Mouse (Mus musculus): Measurements from ENCODE around the gene Hist1h3b. TPM values are rescaled to one million over a fixed set of nuclear protein-coding genes. Genes with fewer than 3 reads are reported as not detected.

Hist1h3b gene
- polyA plus RNA-seq, 1 experiment from 2014 or later, result 0.51 TPM

DNA sequence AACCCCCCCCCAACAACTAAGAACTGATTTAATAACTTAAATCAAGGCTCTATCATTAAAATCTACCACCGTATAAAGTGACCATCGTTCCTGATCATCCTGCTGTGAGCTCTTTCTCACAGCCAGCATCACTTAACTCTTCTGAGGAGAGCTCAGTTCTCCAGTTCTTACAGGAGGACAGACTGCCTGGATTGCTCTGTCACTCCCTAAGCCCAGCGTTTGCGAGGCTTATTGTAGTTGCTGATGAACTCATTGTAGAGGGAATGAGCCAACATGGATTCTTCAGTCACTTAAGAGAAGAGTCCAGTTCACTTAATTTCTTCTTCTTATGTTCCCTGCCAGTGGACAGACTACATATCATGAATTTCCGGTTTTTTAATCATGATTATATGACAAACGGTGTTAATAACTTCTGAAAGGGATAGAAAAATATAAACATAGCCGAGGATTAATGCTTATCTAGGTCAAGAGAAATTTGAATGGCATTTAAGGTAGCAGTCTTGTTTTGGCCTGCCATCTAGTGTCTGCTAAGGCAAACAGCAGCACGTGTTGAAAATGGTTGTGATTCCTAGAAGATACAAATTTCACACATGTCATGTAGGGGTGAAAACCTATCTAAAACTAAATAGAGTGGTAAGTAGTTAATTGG, 19.8 kb upstream of the Hist1h3b start:
- Histone ChIP-seq H3K9me3 (ENCODE audit: control insufficient read depth, low read length) (no peaks in the 10 kb centered on the region), H3K27me3 (ENCODE audit: control insufficient read depth, insufficient read depth, low read length) (no peaks in the 10 kb centered on the region), H3K4me1 (ENCODE audit: control insufficient read depth, insufficient read depth, low read length) (no peaks in the 10 kb centered on the region), H3K4me3 (ENCODE audit: low read depth, low read length) (no peak overlapping the region), H3K36me3 (ENCODE audit: control insufficient read depth, insufficient read depth, low read length) (no peaks in the 10 kb centered on the region), H3K4me2 (ENCODE audit: low read depth, low read length) (no peak overlapping the region), H3K27ac (ENCODE audit: low read depth, low read length) (no peak overlapping the region), H3K9ac (replicated peaks; ENCODE audit: low read depth, low read length) (no peak overlapping the region)
- WGBS, result 25% methylated on average over 8 of the region's 8 CpGs
- no peak; the same call in 1 of the 2 replicates for ATAC-seq (ENCODE audit: low read depth)

DNA sequence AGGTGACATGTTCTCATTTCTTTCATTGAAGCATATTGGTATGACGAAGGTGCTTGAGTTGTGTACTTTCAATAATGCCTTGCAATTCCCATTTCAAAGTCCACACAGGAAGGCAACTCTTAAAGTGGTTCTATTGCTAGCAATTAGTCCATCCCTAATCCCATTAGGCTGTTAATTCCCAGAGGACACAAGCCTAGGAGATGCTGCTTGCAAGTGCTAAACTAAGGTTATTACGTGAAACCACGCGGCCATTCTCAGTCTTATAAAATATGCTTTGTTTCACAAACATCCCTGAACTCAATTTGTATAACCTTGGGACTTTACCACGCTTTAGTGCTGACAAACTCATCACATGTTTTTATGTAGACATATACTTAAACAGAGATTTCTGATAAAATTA, 15.0 kb upstream of the Hist1h3b start:
- Histone ChIP-seq H3K4me1 (ENCODE audit: control insufficient read depth, insufficient read depth, low read length) (peaks cover 8% of the 10 kb centered on the region; the same call in 1 of the 2 replicates), H3K4me3 (ENCODE audit: low read depth, low read length) (no peak overlapping the region), H3K27me3 (ENCODE audit: control insufficient read depth, insufficient read depth, low read length) (no peaks in the 10 kb centered on the region), H3K4me2 (ENCODE audit: low read depth, low read length) (no peak overlapping the region), H3K9ac (replicated peaks; ENCODE audit: low read depth, low read length) (no peak overlapping the region), H3K27ac (ENCODE audit: low read depth, low read length) (no peak overlapping the region), H3K36me3 (ENCODE audit: control insufficient read depth, insufficient read depth, low read length) (no peaks in the 10 kb centered on the region), H3K9me3 (ENCODE audit: control insufficient read depth, low read length) (no peaks in the 10 kb centered on the region)
- ATAC-seq (ENCODE audit: low read depth), result no peak
- WGBS, result 70% methylated on average over 5 of the region's 5 CpGs

- Histone ChIP-seq H3K9ac (replicated peaks; ENCODE audit: low read depth, low read length) (peak overlapping the region; percentile 57; the same call in 1 of the 2 replicates), H3K4me1 (ENCODE audit: control insufficient read depth, insufficient read depth, low read length) (peaks cover 8% of the 10 kb centered on the region; the same call in 1 of the 2 replicates), H3K27ac (ENCODE audit: low read depth, low read length) (peak overlapping the region; percentile 70), H3K4me3 (ENCODE audit: low read depth, low read length) (no peak overlapping the region), H3K36me3 (ENCODE audit: control insufficient read depth, insufficient read depth, low read length) (no peaks in the 10 kb centered on the region), H3K4me2 (ENCODE audit: low read depth, low read length) (peak overlapping the region; percentile 97), H3K27me3 (ENCODE audit: control insufficient read depth, insufficient read depth, low read length) (no peaks in the 10 kb centered on the region), H3K9me3 (ENCODE audit: control insufficient read depth, low read length) (no peaks in the 10 kb centered on the region)
- ATAC-seq (ENCODE audit: low read depth), result no peak
- 25% methylated on average over 4 of the region's 4 CpGs for WGBS
Measured at GRCm38 (mm10) chr13:23738041-23738440, 14.0 kb upstream of the Hist1h3b start.

- Histone ChIP-seq H3K27me3 (ENCODE audit: control insufficient read depth, insufficient read depth, low read length) (no peaks in the 10 kb centered on the region), H3K9me3 (ENCODE audit: control insufficient read depth, low read length) (no peaks in the 10 kb centered on the region), H3K27ac (ENCODE audit: low read depth, low read length) (peak within 1 kb of the TSS; percentile 70), H3K36me3 (ENCODE audit: control insufficient read depth, insufficient read depth, low read length) (no peaks in the 10 kb centered on the region), H3K9ac (replicated peaks; ENCODE audit: low read depth, low read length) (peak within 1 kb of the TSS; percentile 57), H3K4me3 (ENCODE audit: low read depth, low read length) (peak within 1 kb of the TSS; percentile 50), H3K4me2 (ENCODE audit: low read depth, low read length) (peak within 1 kb of the TSS; percentile 97), H3K4me1 (ENCODE audit: control insufficient read depth, insufficient read depth, low read length) (peaks cover 8% of the 10 kb centered on the region; the same call in 1 of the 2 replicates)
- WGBS, result under 1% methylated on average over 33 of the region's 38 CpGs
- ATAC-seq (ENCODE audit: low read depth), result peak; percentile 96
Measured at GRCm38 (mm10) chr13:23738677-23739068, 13.4 kb upstream of the Hist1h3b start, which contains the start of gene Hist1h1c. TSS of gene Hist1h1c (plus strand) at chr13:23738808.

DNA sequence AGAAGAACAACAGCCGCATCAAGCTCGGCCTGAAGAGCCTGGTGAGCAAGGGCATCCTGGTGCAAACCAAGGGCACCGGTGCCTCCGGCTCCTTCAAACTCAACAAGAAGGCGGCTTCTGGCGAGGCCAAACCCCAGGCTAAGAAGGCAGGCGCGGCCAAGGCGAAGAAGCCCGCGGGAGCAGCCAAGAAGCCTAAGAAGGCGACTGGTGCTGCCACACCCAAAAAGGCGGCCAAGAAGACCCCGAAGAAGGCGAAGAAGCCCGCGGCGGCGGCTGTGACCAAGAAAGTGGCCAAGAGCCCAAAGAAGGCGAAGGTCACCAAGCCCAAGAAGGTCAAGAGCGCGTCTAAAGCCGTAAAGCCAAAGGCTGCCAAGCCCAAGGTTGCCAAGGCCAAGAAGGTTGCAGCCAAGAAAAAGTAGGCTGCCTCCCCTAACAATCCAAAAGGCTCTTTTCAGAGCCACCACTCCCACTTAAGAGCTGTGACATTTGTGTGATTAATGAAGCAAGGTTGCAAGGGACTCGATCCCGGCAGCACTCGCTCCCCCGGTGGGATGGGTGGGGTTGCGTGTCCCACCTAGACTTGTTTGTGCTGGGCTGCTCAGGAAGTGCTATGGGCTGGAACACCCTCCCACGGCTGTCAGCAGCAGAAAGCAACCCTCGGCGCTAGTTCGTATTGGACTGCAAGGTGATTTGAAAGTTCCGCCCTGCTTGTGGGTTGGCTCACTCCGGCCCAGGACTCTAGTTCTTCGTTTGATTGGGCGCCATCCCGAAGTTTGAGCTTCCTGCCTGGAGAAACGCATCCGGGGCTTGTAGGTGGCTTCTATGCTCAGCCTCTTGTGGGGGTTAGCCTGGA, 12.8 kb upstream of the Hist1h3b start:
- peak overlapping the region; percentile 70 for H3K27ac ChIP-seq (ENCODE audit: low read depth, low read length)
- H3K9me3 ChIP-seq (ENCODE audit: control insufficient read depth, low read length), result no peaks in the 10 kb centered on the region
- H3K36me3 ChIP-seq (ENCODE audit: control insufficient read depth, insufficient read depth, low read length), result no peaks in the 10 kb centered on the region
- ATAC-seq (ENCODE audit: low read depth), result peak; percentile 91
- peaks cover 8% of the 10 kb centered on the region; the same call in 1 of the 2 replicates for H3K4me1 ChIP-seq (ENCODE audit: control insufficient read depth, insufficient read depth, low read length)
- peak overlapping the region; percentile 97 for H3K4me2 ChIP-seq (ENCODE audit: low read depth, low read length)
- H3K9ac ChIP-seq (replicated peaks; ENCODE audit: low read depth, low read length), result peak overlapping the region; percentile 57
- peak overlapping the region; percentile 50 for H3K4me3 ChIP-seq (ENCODE audit: low read depth, low read length)
- H3K27me3 ChIP-seq (ENCODE audit: control insufficient read depth, insufficient read depth, low read length), result no peaks in the 10 kb centered on the region
- whole genome bisulfite sequencing, result under 1% methylated on average over 39 of the region's 39 CpGs

DNA sequence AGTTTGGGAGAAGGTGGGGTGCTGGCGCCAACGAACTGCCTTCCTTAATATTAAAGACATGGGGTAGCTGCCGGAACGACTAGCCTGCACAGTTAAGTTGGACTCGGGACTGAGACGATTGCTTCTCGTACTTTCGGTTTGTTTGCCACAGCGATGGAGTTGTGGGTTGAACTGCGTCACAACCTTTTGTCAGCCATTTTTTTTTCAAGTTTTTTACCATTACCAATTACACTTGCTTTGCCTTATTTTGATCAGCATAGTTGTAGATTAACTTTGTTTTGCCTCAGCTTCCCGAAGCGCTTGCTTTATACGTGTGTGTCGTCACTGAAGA, 12.2 kb upstream of the Hist1h3b start:
- Histone ChIP-seq H3K4me1 (ENCODE audit: control insufficient read depth, insufficient read depth, low read length) (peaks cover 8% of the 10 kb centered on the region; the same call in 1 of the 2 replicates), H3K36me3 (ENCODE audit: control insufficient read depth, insufficient read depth, low read length) (no peaks in the 10 kb centered on the region), H3K4me2 (ENCODE audit: low read depth, low read length) (peak overlapping the region; percentile 97), H3K9ac (replicated peaks; ENCODE audit: low read depth, low read length) (peak overlapping the region; percentile 43; the same call in 1 of the 2 replicates), H3K9me3 (ENCODE audit: control insufficient read depth, low read length) (no peaks in the 10 kb centered on the region), H3K4me3 (ENCODE audit: low read depth, low read length) (peak overlapping the region; percentile 50), H3K27ac (ENCODE audit: low read depth, low read length) (peak overlapping the region; percentile 70), H3K27me3 (ENCODE audit: control insufficient read depth, insufficient read depth, low read length) (no peaks in the 10 kb centered on the region)
- under 1% methylated on average over 14 of the region's 14 CpGs for WGBS
- ATAC-seq (ENCODE audit: low read depth), result no peak

DNA sequence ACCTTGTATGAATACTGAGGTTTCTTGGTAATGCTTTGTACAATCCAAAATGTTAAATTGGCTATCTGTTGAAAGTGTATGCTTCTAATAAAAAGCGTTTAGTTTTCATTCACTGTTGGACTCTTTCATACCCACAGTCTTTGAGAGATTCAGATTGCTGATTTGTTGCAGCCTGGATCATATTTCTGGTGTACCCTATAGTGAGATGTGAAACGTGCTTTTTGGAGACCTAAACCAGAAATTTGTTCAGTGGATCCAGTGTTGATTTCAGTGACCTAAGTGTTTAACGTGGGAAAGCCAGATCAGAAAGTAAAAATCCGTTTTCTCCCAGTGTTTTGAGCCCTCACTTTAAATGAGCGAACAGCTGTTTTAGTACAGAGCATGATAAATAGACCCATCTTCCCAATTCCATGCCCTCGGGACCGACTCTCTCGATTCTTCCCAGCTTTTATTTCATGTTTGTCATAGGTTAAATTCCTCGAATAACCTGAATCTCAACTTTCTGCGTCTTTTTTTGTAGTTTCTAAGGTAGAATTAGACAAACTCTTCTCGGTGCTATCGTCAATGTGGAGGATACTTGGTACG, 11.7 kb upstream of the Hist1h3b start:
- H3K27ac ChIP-seq (ENCODE audit: low read depth, low read length), result peak overlapping the region; percentile 70; the same call in 1 of the 2 replicates
- 32% methylated on average over 13 of the region's 13 CpGs for WGBS
- H3K9ac ChIP-seq (replicated peaks; ENCODE audit: low read depth, low read length), result peak overlapping the region; percentile 43; the same call in 1 of the 2 replicates
- H3K4me1 ChIP-seq (ENCODE audit: control insufficient read depth, insufficient read depth, low read length), result peaks cover 8% of the 10 kb centered on the region; the same call in 1 of the 2 replicates
- H3K27me3 ChIP-seq (ENCODE audit: control insufficient read depth, insufficient read depth, low read length), result no peaks in the 10 kb centered on the region
- peak overlapping the region; percentile 50 for H3K4me3 ChIP-seq (ENCODE audit: low read depth, low read length)
- H3K4me2 ChIP-seq (ENCODE audit: low read depth, low read length), result peak overlapping the region; percentile 97
- H3K9me3 ChIP-seq (ENCODE audit: control insufficient read depth, low read length), result no peaks in the 10 kb centered on the region
- no peaks in the 10 kb centered on the region for H3K36me3 ChIP-seq (ENCODE audit: control insufficient read depth, insufficient read depth, low read length)
- ATAC-seq (ENCODE audit: low read depth), result no peak

- no peak overlapping the region; the same call in 1 of the 2 replicates for H3K4me2 ChIP-seq (ENCODE audit: low read depth, low read length)
- no peaks in the 10 kb centered on the region for H3K27me3 ChIP-seq (ENCODE audit: control insufficient read depth, insufficient read depth, low read length)
- H3K9me3 ChIP-seq (ENCODE audit: control insufficient read depth, low read length), result no peaks in the 10 kb centered on the region
- H3K4me1 ChIP-seq (ENCODE audit: control insufficient read depth, insufficient read depth, low read length), result peaks cover 10% of the 10 kb centered on the region; the same call in 1 of the 2 replicates
- ATAC-seq (ENCODE audit: low read depth), result no peak
- WGBS, result 72% methylated on average over 5 of the region's 5 CpGs
- H3K4me3 ChIP-seq (ENCODE audit: low read depth, low read length), result no peak overlapping the region
- H3K36me3 ChIP-seq (ENCODE audit: control insufficient read depth, insufficient read depth, low read length), result no peaks in the 10 kb centered on the region
- no peak overlapping the region for H3K9ac ChIP-seq (replicated peaks; ENCODE audit: low read depth, low read length)
- H3K27ac ChIP-seq (ENCODE audit: low read depth, low read length), result no peak overlapping the region
Measured at GRCm38 (mm10) chr13:23740910-23741309, 11.2 kb upstream of the Hist1h3b start.

Data from neural tube, embryonic 14.5 days (tissue).